Mouse (Mus musculus): Measurements from ENCODE around the gene Dnm3. TPM values are rescaled to one million over a fixed set of nuclear protein-coding genes. Genes with fewer than 3 reads are reported as not detected.

The Dnm3 gene
- polyA plus RNA-seq, 1 experiment = 3.0 TPM

DNA sequence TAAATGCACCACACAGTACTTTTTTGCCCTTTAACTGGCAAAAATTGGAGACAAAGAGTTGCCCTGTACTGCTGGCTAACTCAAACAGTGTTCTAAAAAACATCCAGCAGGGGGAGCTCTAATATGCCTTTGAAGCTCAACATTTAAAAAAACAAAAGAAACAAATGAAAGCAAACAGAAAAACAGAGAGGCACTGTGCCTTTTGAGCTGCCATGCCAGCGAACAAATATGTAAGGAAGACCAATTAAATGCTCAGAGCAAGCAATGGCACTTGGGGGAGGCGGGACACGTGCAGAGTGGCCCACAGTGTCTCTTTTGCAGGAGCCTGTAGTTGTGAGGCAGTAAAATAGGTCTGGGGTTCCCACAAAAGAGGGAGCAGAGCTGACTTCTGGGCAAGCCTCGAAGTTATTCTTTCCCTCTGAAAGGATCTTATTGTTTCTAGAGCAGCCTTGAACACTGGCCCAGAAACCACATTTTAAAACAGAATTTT is 477.9 kb downstream of the Dnm3 start:
- Histone ChIP-seq H3ac (ENCODE audit: control insufficient read depth, insufficient read length) (no peak overlapping the region), H3K79me2 (ENCODE audit: control insufficient read depth, insufficient read depth) (no peaks in the 10 kb centered on the region), H3K36me3 (ENCODE audit: control insufficient read depth, insufficient read depth) (no peaks in the 10 kb centered on the region), H3K4me2 (ENCODE audit: low read depth) (peak overlapping the region; percentile 77), H3K27me3 (ENCODE audit: control insufficient read depth, insufficient read depth, insufficient read length) (no peaks in the 10 kb centered on the region), H3K4me3 (no peak overlapping the region)
- TF ChIP-seq MYOG (IDR thresholded peaks at IDR 0.05; ENCODE audit: control insufficient read depth in 1 of 3, insufficient read depth in 1 of 3, insufficient read length in 2 of 3, low read depth in 2 of 3) (no peak), TCF3 (IDR thresholded peaks at IDR 0.05; ENCODE audit: insufficient read length, low read depth) (no peak), REST (IDR thresholded peaks at IDR 0.05; ENCODE audit: insufficient read depth, insufficient read length) (no peak), POLR2AphosphoS2 (IDR thresholded peaks at IDR 0.05; ENCODE audit: insufficient read length, low read depth) (no peak), POLR2A (IDR thresholded peaks at IDR 0.05; ENCODE audit: insufficient read length, low read depth) (no peak), SRF (IDR thresholded peaks at IDR 0.05; ENCODE audit: control insufficient read depth, insufficient read length, low read depth) (no peak), USF1 (IDR thresholded peaks at IDR 0.05; ENCODE audit: low read depth) (no peak), CEBPB (IDR thresholded peaks at IDR 0.05; ENCODE audit: insufficient read depth, poor library complexity, severe bottlenecking) (no peak)

DNA sequence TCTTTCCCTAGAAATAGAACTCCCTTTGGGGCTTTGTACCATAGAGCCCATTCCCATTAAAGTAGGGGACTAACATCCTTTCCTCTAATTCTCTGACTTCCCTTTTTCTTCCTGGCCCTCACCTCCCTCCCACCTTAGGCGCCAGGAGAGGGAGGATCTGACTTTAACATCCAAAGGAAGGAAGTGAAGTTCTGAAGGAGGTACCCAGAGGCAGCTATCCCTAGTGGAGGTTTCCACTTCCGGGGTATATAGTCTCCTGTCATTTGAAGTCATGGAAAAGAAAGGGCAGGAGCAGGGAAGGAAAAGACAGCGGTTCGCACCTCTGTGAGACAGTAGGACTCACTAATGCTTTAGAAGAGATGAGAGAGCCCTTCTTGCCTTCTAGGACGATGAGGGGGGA is 478.5 kb downstream of the Dnm3 start:
- TF ChIP-seq E2F4 (IDR thresholded peaks at IDR 0.05; ENCODE audit: insufficient read depth) (no peak), CEBPB (IDR thresholded peaks at IDR 0.05; ENCODE audit: insufficient read depth, poor library complexity, severe bottlenecking) (no peak), MAX (IDR thresholded peaks at IDR 0.05; ENCODE audit: low read depth) (no peak), MYOG (IDR thresholded peaks at IDR 0.05; ENCODE audit: control insufficient read depth in 1 of 3, insufficient read depth in 1 of 3, insufficient read length in 2 of 3, low read depth in 2 of 3) (no peak), USF1 (IDR thresholded peaks at IDR 0.05; ENCODE audit: low read depth) (no peak), POLR2AphosphoS2 (IDR thresholded peaks at IDR 0.05; ENCODE audit: insufficient read length, low read depth) (no peak), REST (IDR thresholded peaks at IDR 0.05; ENCODE audit: insufficient read depth, insufficient read length) (no peak), TCF3 (IDR thresholded peaks at IDR 0.05; ENCODE audit: insufficient read length, low read depth) (no peak)

DNA sequence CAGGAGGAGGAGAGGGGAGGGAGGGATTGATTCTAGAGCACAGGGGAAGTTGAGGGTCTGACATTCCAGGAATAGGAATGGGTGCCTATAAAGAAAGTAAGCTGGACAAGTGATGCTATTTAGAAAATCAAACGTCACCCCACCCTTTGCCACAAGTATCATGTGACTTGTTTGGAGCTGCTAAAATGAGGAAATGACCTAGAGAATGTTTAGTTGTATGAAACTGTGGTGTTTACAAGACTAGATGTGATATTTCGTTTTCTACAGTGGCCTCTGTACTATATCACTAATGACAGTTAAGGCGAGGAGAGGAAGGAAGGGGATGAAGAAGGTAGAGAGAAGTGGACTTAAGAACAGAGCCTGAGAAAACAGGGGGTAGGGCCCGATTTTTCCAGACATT is 479.1 kb downstream of the Dnm3 start:
- H3K4me3 ChIP-seq = no peak overlapping the region
- no peaks in the 10 kb centered on the region for H3K79me2 ChIP-seq (ENCODE audit: control insufficient read depth, insufficient read depth)
- TF ChIP-seq MYOD1 (IDR thresholded peaks at IDR 0.05; ENCODE audit: control insufficient read depth in 1 of 3, insufficient read length in 2 of 3, low read depth in 2 of 3) (no peak), MYOG (IDR thresholded peaks at IDR 0.05; ENCODE audit: control insufficient read depth in 1 of 3, insufficient read depth in 1 of 3, insufficient read length in 2 of 3, low read depth in 2 of 3) (no peak), CEBPB (IDR thresholded peaks at IDR 0.05; ENCODE audit: insufficient read depth, poor library complexity, severe bottlenecking) (no peak), POLR2AphosphoS2 (IDR thresholded peaks at IDR 0.05; ENCODE audit: insufficient read length, low read depth) (no peak), TCF12 (IDR thresholded peaks at IDR 0.05; ENCODE audit: insufficient read depth, poor library complexity, severe bottlenecking) (no peak), SRF (IDR thresholded peaks at IDR 0.05; ENCODE audit: control insufficient read depth, insufficient read length, low read depth) (no peak), REST (IDR thresholded peaks at IDR 0.05; ENCODE audit: insufficient read depth, insufficient read length) (no peak), E2F4 (IDR thresholded peaks at IDR 0.05; ENCODE audit: insufficient read depth) (no peak), USF1 (IDR thresholded peaks at IDR 0.05; ENCODE audit: low read depth) (no peak), TCF3 (IDR thresholded peaks at IDR 0.05; ENCODE audit: insufficient read length, low read depth) (no peak)
- H3K27me3 ChIP-seq (ENCODE audit: control insufficient read depth, insufficient read depth, insufficient read length) = no peaks in the 10 kb centered on the region
- no peak overlapping the region for H3ac ChIP-seq (ENCODE audit: control insufficient read depth, insufficient read length)
- H3K36me3 ChIP-seq (ENCODE audit: control insufficient read depth, insufficient read depth) = no peaks in the 10 kb centered on the region
- H3K4me2 ChIP-seq (ENCODE audit: low read depth) = no peak overlapping the region

More for the DNA sequence above, 478.5 kb downstream of the Dnm3 start:
- Histone ChIP-seq H3ac (ENCODE audit: control insufficient read depth, insufficient read length) (no peak overlapping the region), H3K27me3 (ENCODE audit: control insufficient read depth, insufficient read depth, insufficient read length) (no peaks in the 10 kb centered on the region), H3K36me3 (ENCODE audit: control insufficient read depth, insufficient read depth) (no peaks in the 10 kb centered on the region), H3K4me3 (no peak overlapping the region), H3K4me2 (ENCODE audit: low read depth) (peak overlapping the region; percentile 77), H3K79me2 (ENCODE audit: control insufficient read depth, insufficient read depth) (no peaks in the 10 kb centered on the region)

DNA sequence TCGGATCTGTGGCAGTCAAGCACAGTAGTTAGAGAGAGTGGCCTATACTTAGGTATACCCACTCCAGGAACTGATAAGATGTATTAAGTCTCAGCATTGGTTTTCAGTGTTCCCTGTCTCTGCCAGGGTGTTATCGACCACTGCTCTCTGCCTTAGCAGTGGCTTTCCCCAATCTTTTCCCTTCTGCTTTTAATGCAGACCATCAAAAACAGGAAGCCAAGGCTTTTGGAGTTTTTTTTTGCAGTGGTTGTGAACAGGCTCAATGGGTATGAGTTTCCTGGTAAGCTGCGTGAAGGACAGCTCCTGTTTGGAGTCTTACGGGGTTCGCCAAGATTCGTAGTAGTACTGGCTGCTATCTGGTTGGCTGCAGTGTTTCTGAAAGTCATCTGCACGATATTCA is 485.4 kb downstream of the Dnm3 start:
- Histone ChIP-seq H3K36me3 (ENCODE audit: control insufficient read depth, insufficient read depth) (no peaks in the 10 kb centered on the region), H3K79me2 (ENCODE audit: control insufficient read depth, insufficient read depth) (no peaks in the 10 kb centered on the region), H3K4me2 (ENCODE audit: low read depth) (no peak overlapping the region), H3K4me3 (no peak overlapping the region), H3K27me3 (ENCODE audit: control insufficient read depth, insufficient read depth, insufficient read length) (no peaks in the 10 kb centered on the region), H3ac (ENCODE audit: control insufficient read depth, insufficient read length) (no peak overlapping the region)
- TF ChIP-seq USF1 (IDR thresholded peaks at IDR 0.05; ENCODE audit: low read depth) = no peak
- TF ChIP-seq CEBPB (IDR thresholded peaks at IDR 0.05; ENCODE audit: insufficient read depth, poor library complexity, severe bottlenecking) = no peak
- no peak for TF ChIP-seq REST (IDR thresholded peaks at IDR 0.05; ENCODE audit: insufficient read depth, insufficient read length)
- TF ChIP-seq MYOG (IDR thresholded peaks at IDR 0.05; ENCODE audit: control insufficient read depth in 1 of 3, insufficient read depth in 1 of 3, insufficient read length in 2 of 3, low read depth in 2 of 3) = no peak
- no peak for TF ChIP-seq MAX (IDR thresholded peaks at IDR 0.05; ENCODE audit: low read depth)
- TF ChIP-seq E2F4 (IDR thresholded peaks at IDR 0.05; ENCODE audit: insufficient read depth) = no peak
- no peak for TF ChIP-seq POLR2AphosphoS2 (IDR thresholded peaks at IDR 0.05; ENCODE audit: insufficient read length, low read depth)
- TF ChIP-seq POLR2A (IDR thresholded peaks at IDR 0.05; ENCODE audit: insufficient read length, low read depth) = no peak

DNA sequence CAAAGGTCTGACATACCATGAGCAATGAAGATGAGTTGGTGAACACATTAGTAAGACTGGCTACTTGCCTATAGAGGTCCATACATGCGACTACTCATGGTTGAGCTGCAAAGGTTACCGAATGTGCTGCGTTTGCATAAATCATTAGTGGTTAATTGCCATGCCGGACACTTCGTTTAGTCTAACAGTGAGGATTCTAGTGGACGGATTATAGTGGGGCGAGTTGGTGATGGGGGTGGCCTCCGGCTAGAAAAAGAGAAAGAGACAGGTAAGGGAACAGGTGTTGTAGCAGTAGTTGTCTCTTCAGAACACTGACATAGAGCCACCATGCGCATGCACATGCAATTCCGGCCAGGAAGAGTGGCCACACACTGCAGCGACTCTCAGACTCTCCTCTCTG is 486.0 kb downstream of the Dnm3 start:
- TF ChIP-seq POLR2AphosphoS2 (IDR thresholded peaks at IDR 0.05; ENCODE audit: insufficient read length, low read depth) (no peak), SRF (IDR thresholded peaks at IDR 0.05; ENCODE audit: control insufficient read depth, insufficient read length, low read depth) (no peak), TCF3 (IDR thresholded peaks at IDR 0.05; ENCODE audit: insufficient read length, low read depth) (no peak), MYOG (IDR thresholded peaks at IDR 0.05; ENCODE audit: control insufficient read depth in 1 of 3, insufficient read depth in 1 of 3, insufficient read length in 2 of 3, low read depth in 2 of 3) (no peak), MYOD1 (IDR thresholded peaks at IDR 0.05; ENCODE audit: control insufficient read depth in 1 of 3, insufficient read length in 2 of 3, low read depth in 2 of 3) (no peak), USF1 (IDR thresholded peaks at IDR 0.05; ENCODE audit: low read depth) (no peak), POLR2A (IDR thresholded peaks at IDR 0.05; ENCODE audit: insufficient read length, low read depth) (no peak), E2F4 (IDR thresholded peaks at IDR 0.05; ENCODE audit: insufficient read depth) (no peak), REST (IDR thresholded peaks at IDR 0.05; ENCODE audit: insufficient read depth, insufficient read length) (no peak), CEBPB (IDR thresholded peaks at IDR 0.05; ENCODE audit: insufficient read depth, poor library complexity, severe bottlenecking) (no peak), TCF12 (IDR thresholded peaks at IDR 0.05; ENCODE audit: insufficient read depth, poor library complexity, severe bottlenecking) (no peak), MAX (IDR thresholded peaks at IDR 0.05; ENCODE audit: low read depth) (no peak)
- H3K4me2 ChIP-seq (ENCODE audit: low read depth) = no peak overlapping the region
- no peaks in the 10 kb centered on the region for H3K79me2 ChIP-seq (ENCODE audit: control insufficient read depth, insufficient read depth)
- H3K27me3 ChIP-seq (ENCODE audit: control insufficient read depth, insufficient read depth, insufficient read length) = no peaks in the 10 kb centered on the region
- no peak overlapping the region for H3ac ChIP-seq (ENCODE audit: control insufficient read depth, insufficient read length)
- no peaks in the 10 kb centered on the region for H3K36me3 ChIP-seq (ENCODE audit: control insufficient read depth, insufficient read depth)
- H3K4me3 ChIP-seq = no peak overlapping the region
